Mouse (Mus musculus): ENCODE measurements at regions not wholly inside any gene's neighbourhood (a gene's known extent, or its start where the extent isn't known, plus 50 kb on each side); places are given as distances from the start of the nearest gene placed in this dataset.

DNA sequence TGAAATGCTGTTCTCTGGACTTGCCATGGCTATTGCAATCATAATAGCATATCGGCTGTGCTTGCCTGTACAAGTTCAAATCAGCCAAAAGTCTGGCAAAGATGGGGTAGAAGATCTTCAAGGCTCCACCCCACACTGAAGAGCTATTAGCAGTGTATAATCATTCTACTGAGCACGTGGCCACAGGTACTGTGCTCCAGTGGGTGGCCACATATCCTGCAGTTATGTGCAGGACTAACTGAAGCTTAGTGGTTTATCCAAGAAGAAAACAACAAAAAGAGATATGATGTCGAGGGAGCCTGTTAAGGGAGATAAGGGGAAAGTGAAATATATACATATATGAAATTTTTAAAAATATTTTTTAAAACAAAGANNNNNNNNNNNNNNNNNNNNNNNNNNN is 309.2 kb downstream of the Meis1 start:
- TF ChIP-seq FLI1 (IDR thresholded peaks at IDR 0.05; ENCODE audit: low read length): no peak
- TF ChIP-seq GATA1 (IDR thresholded peaks at IDR 0.05; ENCODE audit: borderline replicate concordance, low read length): no peak

Measured in megakaryocyte, embryonic 14.5 days (primary cell).